Mouse (Mus musculus) kidney, embryonic 14.5 days (tissue): ENCODE measurements around the gene Psmg3. TPM values are rescaled to one million over a fixed set of nuclear protein-coding genes. Genes with fewer than 3 reads are reported as not detected.

ENCODE experiments used
- ATAC-seq: fragments of 200-750 bp; cut with Nextera tagmentation; 2 replicates; pipeline ENCODE4 v1.8.0; 2017; ENCODE audit warnings: moderate number of reproducible peaks, mild to moderate bottlenecking, moderate TSS enrichment, moderate library complexity; ENCODE audit not compliant: low FRiP score, low TSS enrichment
- H3K27ac ChIP-seq: fragments of 300-500 bp; sonication (generic); 2 replicates; pipeline ENCODE4 v1.5.1; 2014; ENCODE audit warnings: low read depth, mild to moderate bottlenecking, low read length, moderate library complexity, mixed read lengths
- H3K27me3 ChIP-seq: fragments of 300-500 bp; sonication (generic); 2 replicates; pipeline ENCODE4 v1.6.1; 2014; ENCODE audit warnings: mild to moderate bottlenecking, low read length; ENCODE audit not compliant: control insufficient read depth, insufficient read depth
- H3K36me3 ChIP-seq: fragments of 300-500 bp; sonication (generic); 2 replicates; pipeline ENCODE4 v1.6.1; 2014; ENCODE audit warnings: low read length, mixed read lengths; ENCODE audit not compliant: control insufficient read depth, insufficient read depth
- H3K4me1 ChIP-seq: fragments of 300-500 bp; sonication (generic); 2 replicates; pipeline ENCODE4 v1.6.1; 2014; ENCODE audit warnings: low read length, mixed read lengths; ENCODE audit not compliant: control insufficient read depth, insufficient read depth
- H3K4me2 ChIP-seq: fragments of 300-500 bp; sonication (generic); replicated peaks from 2 replicates; pipeline ENCODE4 v1.6.1; 2014; ENCODE audit warnings: low read depth, mild to moderate bottlenecking, low read length
- H3K4me3 ChIP-seq: fragments of 300-500 bp; sonication (generic); 2 replicates; pipeline ENCODE4 v1.5.1; 2014; ENCODE audit warnings: mild to moderate bottlenecking, low read length
- H3K9ac ChIP-seq: fragments of 300-500 bp; sonication (generic); 2 replicates; pipeline ENCODE4 v1.6.1; 2014; ENCODE audit warnings: low read depth, mild to moderate bottlenecking, low read length, moderate library complexity
- H3K9me3 ChIP-seq: fragments of 300-500 bp; sonication (generic); 2 replicates; pipeline ENCODE4 v1.6.1; 2016; ENCODE audit warnings: low read length; ENCODE audit not compliant: control insufficient read depth
- WGBS: fragments of 180-500 bp; shearing (Covaris S2); extraction: QIAGEN DNeasy Blood & Tissue Kit; methylation state at CpG from one replicate; pipeline ENCODE4 v1.1.7; 2014; 5-methylcytosine and 5-hydroxymethylcytosine counted together
- polyA plus RNA-seq: library from polyadenylated mRNA; unstranded; fragments of >200 nt; fragmentation: Nextera tagmentation; extraction: Ambion mirVana; gene quantifications from 2 replicates; pipeline ENCODE4 v1.2.1, GENCODE M21; 2014

Gene Psmg3
- polyA plus RNA-seq, 1 experiment from 2014 or later, result 82.4 TPM

GRCm38 (mm10) chr5:139799801-139800590 lies 26.7 kb downstream of the Psmg3 start:
- H3K9me3 ChIP-seq, result no peaks in the 10 kb centered on the region
- H3K9ac ChIP-seq, result no peak overlapping the region
- no peak overlapping the region for H3K4me3 ChIP-seq
- ATAC-seq, result no peak
- H3K27me3 ChIP-seq, result no peaks in the 10 kb centered on the region
- 91% methylated on average over 33 of the region's 33 CpGs for WGBS
- no peak overlapping the region for H3K4me2 ChIP-seq
- peaks cover 32% of the 10 kb centered on the region for H3K4me1 ChIP-seq
- H3K36me3 ChIP-seq, result peaks cover 18% of the 10 kb centered on the region; the same call in 1 of the 2 replicates
- H3K27ac ChIP-seq, result no peak overlapping the region

- WGBS, result 93% methylated on average over 9 of the region's 9 CpGs
- H3K4me1 ChIP-seq, result peaks cover 35% of the 10 kb centered on the region
Measured at GRCm38 (mm10) chr5:139799041-139799440, 27.6 kb downstream of the Psmg3 start.

GRCm38 (mm10) chr5:139798168-139798900 lies 28.4 kb downstream of the Psmg3 start:
- peaks cover 18% of the 10 kb centered on the region; the same call in 1 of the 2 replicates for H3K36me3 ChIP-seq
- H3K4me2 ChIP-seq, result no peak overlapping the region
- no peaks in the 10 kb centered on the region for H3K9me3 ChIP-seq
- peaks cover 31% of the 10 kb centered on the region for H3K4me1 ChIP-seq
- WGBS, result 48% methylated on average over 11 of the region's 12 CpGs
- H3K27ac ChIP-seq, result no peak overlapping the region
- H3K27me3 ChIP-seq, result no peaks in the 10 kb centered on the region
- H3K9ac ChIP-seq, result 0 out of 2 replicates have a peak overlapping the region, but pooled peaks have one; percentile 7
- peak; percentile 24 for ATAC-seq
- no peak overlapping the region for H3K4me3 ChIP-seq

More at GRCm38 (mm10) chr5:139799041-139799440, 27.6 kb downstream of the Psmg3 start:
- Histone ChIP-seq H3K4me3 (no peak overlapping the region), H3K27me3 (no peaks in the 10 kb centered on the region), H3K36me3 (peaks cover 18% of the 10 kb centered on the region; the same call in 1 of the 2 replicates), H3K27ac (no peak overlapping the region), H3K9me3 (no peaks in the 10 kb centered on the region), H3K4me2 (no peak overlapping the region), H3K9ac (no peak overlapping the region)
- ATAC-seq, result no peak

- WGBS, result 43% methylated on average over 11 of the region's 11 CpGs
- Histone ChIP-seq H3K36me3 (peaks cover 18% of the 10 kb centered on the region; the same call in 1 of the 2 replicates), H3K4me3 (no peak overlapping the region), H3K27ac (peak overlapping the region; percentile 51; the same call in 1 of the 2 replicates), H3K9me3 (no peaks in the 10 kb centered on the region), H3K27me3 (no peaks in the 10 kb centered on the region), H3K4me1 (peaks cover 31% of the 10 kb centered on the region), H3K9ac (0 out of 2 replicates have a peak overlapping the region, but pooled peaks have one; percentile 7), H3K4me2 (peak overlapping the region; percentile 26; the same call in 1 of the 2 replicates)
- ATAC-seq, result peak; percentile 63
Measured at GRCm38 (mm10) chr5:139797473-139798167, 29.1 kb downstream of the Psmg3 start.

- Histone ChIP-seq H3K9ac (peak overlapping the region; percentile 25; the same call in 1 of the 2 replicates), H3K4me2 (peak overlapping the region; percentile 26), H3K4me3 (no peak overlapping the region), H3K27ac (no peak overlapping the region; the same call in 1 of the 2 replicates), H3K9me3 (no peaks in the 10 kb centered on the region), H3K36me3 (peaks cover 17% of the 10 kb centered on the region; the same call in 1 of the 2 replicates), H3K4me1 (peaks cover 31% of the 10 kb centered on the region), H3K27me3 (no peaks in the 10 kb centered on the region)
- ATAC-seq, result peak; percentile 40
- WGBS, result 13% methylated on average over 13 of the region's 13 CpGs
Measured at GRCm38 (mm10) chr5:139796900-139797299, 29.8 kb downstream of the Psmg3 start.

- Histone ChIP-seq H3K36me3 (peaks cover 12% of the 10 kb centered on the region; the same call in 1 of the 2 replicates), H3K27me3 (no peaks in the 10 kb centered on the region), H3K27ac (no peak overlapping the region), H3K9ac (no peak overlapping the region), H3K4me1 (peaks cover 31% of the 10 kb centered on the region), H3K9me3 (no peaks in the 10 kb centered on the region), H3K4me2 (no peak overlapping the region), H3K4me3 (no peak overlapping the region)
- WGBS, result 77% methylated on average over 9 of the region's 9 CpGs
- ATAC-seq, result no peak
Measured at GRCm38 (mm10) chr5:139796001-139796620, 30.6 kb downstream of the Psmg3 start.

GRCm38 (mm10) chr5:139794938-139795337 lies 31.7 kb downstream of the Psmg3 start:
- WGBS, result 51% methylated on average over 10 of the region's 10 CpGs
- H3K4me1 ChIP-seq, result peaks cover 31% of the 10 kb centered on the region
- no peak overlapping the region for H3K4me2 ChIP-seq
- H3K9me3 ChIP-seq, result no peaks in the 10 kb centered on the region
- no peak overlapping the region for H3K27ac ChIP-seq
- H3K27me3 ChIP-seq, result no peaks in the 10 kb centered on the region
- no peak overlapping the region for H3K4me3 ChIP-seq
- peaks cover 1% of the 10 kb centered on the region; the same call in 1 of the 2 replicates for H3K36me3 ChIP-seq
- peak overlapping the region; percentile 23; the same call in 1 of the 2 replicates for H3K9ac ChIP-seq
- ATAC-seq, result no peak

- Histone ChIP-seq H3K4me1 (peaks cover 31% of the 10 kb centered on the region), H3K27ac (no peak overlapping the region), H3K27me3 (no peaks in the 10 kb centered on the region), H3K4me3 (no peak overlapping the region), H3K4me2 (no peak overlapping the region), H3K36me3 (no peaks in the 10 kb centered on the region), H3K9ac (no peak overlapping the region), H3K9me3 (no peaks in the 10 kb centered on the region)
- no peak for ATAC-seq
- WGBS, result 86% methylated on average over 5 of the region's 5 CpGs
Measured at GRCm38 (mm10) chr5:139794137-139794536, 32.5 kb downstream of the Psmg3 start.
